17 mouse cellular contexts compared by ENCODE assay signal in the genomic region with DNA sequence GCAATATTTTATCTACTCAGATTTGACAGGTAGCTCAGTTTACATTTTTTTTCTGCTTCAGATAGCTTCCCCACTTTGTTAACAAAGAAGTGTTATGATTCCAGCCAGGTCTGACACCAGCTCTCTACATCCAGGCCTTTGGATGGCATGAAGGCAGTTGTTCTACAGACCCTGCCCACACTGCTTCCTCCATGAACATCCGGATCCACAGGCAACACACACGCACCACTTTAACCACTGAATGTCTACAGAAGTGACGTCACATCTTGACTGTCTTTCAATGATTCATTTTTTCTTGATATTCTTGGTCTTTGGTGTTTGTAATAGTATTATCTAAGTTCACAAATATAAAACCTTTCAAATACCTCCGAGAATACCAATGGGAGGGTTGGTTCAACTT.
DNase-seq lines count a peak whose midpoint lies in the region; ATAC-seq lines count a peak whose summit lies in the region.
"Had no signal": no experiment of that assay in that cellular context is flagged by ENCODE, and none has a peak within 500 bp of the region (broad histone marks: within the 10 kb centered on the region; RNA-seq: fewer than 3 reads in every experiment).

No protein-coding gene starts in this region.

- DNase-seq in heart, adult 11 months = peak; percentile 40
- DNase-seq in heart, adult 8-10 months (ENCODE audit: low spot score) = no peak
- DNase-seq in liver = no peak
- DNase-seq in thymus, postnatal 14 days = no peak
- DNase-seq: adrenal gland, adult 2 months; adrenal gland, postnatal 10 days; adrenal gland, postnatal 25 days; cerebellum, adult 11 months; cerebellum, adult 18-20 months; cerebellum, adult 9-10 months; cerebellum, postnatal 10 days; cerebellum, postnatal 25 days; embryo, embryonic 11 days had no signal

- peak; percentile 69 for ATAC-seq in granulocyte monocyte progenitor cell, adult 5-6 weeks (replicated peaks; ENCODE audit: poor library complexity, severe bottlenecking)
- peak; percentile 65 for ATAC-seq in megakaryocyte progenitor cell, adult 5-6 weeks (replicated peaks; ENCODE audit: poor library complexity)
- ATAC-seq: forebrain, embryonic 14.5 days; forebrain, embryonic 16.5 days had no signal
